Mouse (Mus musculus) heart, postnatal 0 days (tissue): Measurements from ENCODE around the gene Hnrnpf.

Source experiments
- CTCF ChIP-seq: IDR thresholded peaks from 2 replicates; pipeline ENCODE4 v1.5.1; 2016; ENCODE audit warnings: antibody characterized with exemption, control low read depth, low read depth
- EP300 ChIP-seq: IDR thresholded peaks from 2 replicates; pipeline ENCODE4 v1.6.1; 2016; ENCODE audit warnings: antibody characterized with exemption, low read depth

GRCm38 (mm10) chr6:117918043-117918442, 17.9 kb downstream of the Hnrnpf start:
- TF ChIP-seq CTCF (no peak), EP300 (no peak)
